Mouse (Mus musculus) kidney, postnatal 36 days (tissue): ENCODE data around the gene Gm37240.

ENCODE experiments used
- DNase-seq, 2 experiments: peaks; one replicate each; pipeline ENCODE4 v3.0.0; 2021 to 2022; ENCODE audit warnings: mixed read lengths in 2 of 2

Gene Gm37240

GRCm38 (mm10) chr3:85222046-85222445 is 665.3 kb downstream of the Gm37240 start:
- DNase-seq: no peak

- no peak for DNase-seq
Observed at GRCm38 (mm10) chr3:85214926-85215325, 672.4 kb downstream of the Gm37240 start.

- no peak for DNase-seq
Observed at GRCm38 (mm10) chr3:85212751-85213350, 674.5 kb downstream of the Gm37240 start.

- DNase-seq: no peak
Observed at GRCm38 (mm10) chr3:85209887-85210844, 677.2 kb downstream of the Gm37240 start.

- DNase-seq: no peak
Observed at GRCm38 (mm10) chr3:85206475-85206874, 680.8 kb downstream of the Gm37240 start.

GRCm38 (mm10) chr3:85205911-85206310 is 681.4 kb downstream of the Gm37240 start:
- no peak for DNase-seq

- no peak for DNase-seq
Observed at GRCm38 (mm10) chr3:85203659-85204058, 683.7 kb downstream of the Gm37240 start.

GRCm38 (mm10) chr3:85202726-85203125 is 684.6 kb downstream of the Gm37240 start:
- DNase-seq: no peak

GRCm38 (mm10) chr3:85201785-85202184 is 685.5 kb downstream of the Gm37240 start:
- DNase-seq: no peak

- DNase-seq: no peak
Observed at GRCm38 (mm10) chr3:85198496-85198895, 688.8 kb downstream of the Gm37240 start.

GRCm38 (mm10) chr3:85197148-85197547 is 690.2 kb downstream of the Gm37240 start:
- no peak for DNase-seq

GRCm38 (mm10) chr3:85196591-85196990 is 690.7 kb downstream of the Gm37240 start:
- no peak for DNase-seq

- peak; percentile 13 to 24 for DNase-seq
Observed at GRCm38 (mm10) chr3:85195068-85195481, 692.2 kb downstream of the Gm37240 start.

GRCm38 (mm10) chr3:85189791-85190190 is 697.5 kb downstream of the Gm37240 start:
- no peak for DNase-seq

- DNase-seq: no peak
Observed at GRCm38 (mm10) chr3:85188364-85188763, 699.0 kb downstream of the Gm37240 start.

- DNase-seq: peak in 1 of 2 experiments; percentile 38
Observed at GRCm38 (mm10) chr3:85186661-85187076, 700.6 kb downstream of the Gm37240 start.

- DNase-seq: no peak
Observed at GRCm38 (mm10) chr3:85185827-85186226, 701.5 kb downstream of the Gm37240 start.

GRCm38 (mm10) chr3:85184916-85185315 is 702.4 kb downstream of the Gm37240 start:
- DNase-seq: no peak

- no peak for DNase-seq
Observed at GRCm38 (mm10) chr3:85184151-85184550, 703.2 kb downstream of the Gm37240 start.

GRCm38 (mm10) chr3:85176736-85177135 is 710.6 kb downstream of the Gm37240 start:
- no peak for DNase-seq

GRCm38 (mm10) chr3:85174542-85175469 is 712.5 kb downstream of the Gm37240 start:
- DNase-seq: peak; percentile 51 to 58

GRCm38 (mm10) chr3:85173441-85174071 is 713.8 kb downstream of the Gm37240 start:
- no peak for DNase-seq
